Mouse (Mus musculus): Measurements from ENCODE around the gene Bend3. TPM values are rescaled to one million over a fixed set of nuclear protein-coding genes. Genes with fewer than 3 reads are reported as not detected.
A peak's percentile ranks its signal among the peaks of the same experiment; 100 is the strongest.

The Bend3 gene
- polyA plus RNA-seq, 1 experiment from 2014 or later: 5.4 TPM

DNA sequence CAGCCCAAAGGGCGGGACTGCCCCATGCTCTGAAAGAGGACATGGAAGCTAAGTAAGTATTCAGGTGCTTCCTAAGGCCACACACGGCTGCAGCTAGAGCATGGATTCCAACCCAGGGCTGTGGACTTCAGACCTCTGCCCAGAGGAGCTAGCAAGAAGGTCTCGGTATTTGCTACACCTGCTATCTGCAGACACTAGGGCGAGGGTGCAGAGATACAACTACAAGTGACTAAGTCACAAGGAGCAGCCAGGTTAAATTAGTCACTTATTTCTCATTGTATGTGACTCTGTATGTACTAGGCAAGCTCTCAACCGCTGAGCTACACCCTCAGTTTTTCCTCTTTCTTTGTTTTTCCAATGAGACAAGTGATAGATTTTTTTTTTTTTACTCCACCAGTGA lies 15.8 kb upstream of the Bend3 start:
- Histone ChIP-seq H3K4me1 (peaks cover 3% of the 10 kb centered on the region), H3K27ac (no peak overlapping the region), H3K27me3 (ENCODE audit: insufficient read depth, poor library complexity, severe bottlenecking) (no peaks in the 10 kb centered on the region), H3K4me3 (no peak overlapping the region), H3K36me3 (no peaks in the 10 kb centered on the region), H3K9me3 (no peaks in the 10 kb centered on the region)
- no peak for DNase-seq (ENCODE audit: low spot score)
- WGBS: 84% methylated on average over 5 of the region's 5 CpGs

- H3K36me3 ChIP-seq: no peaks in the 10 kb centered on the region
- H3K4me1 ChIP-seq: peaks cover 6% of the 10 kb centered on the region
- DNase-seq (ENCODE audit: low spot score): no peak
- no peak overlapping the region for H3K27ac ChIP-seq
- H3K4me3 ChIP-seq: no peak overlapping the region
- H3K27me3 ChIP-seq (ENCODE audit: insufficient read depth, poor library complexity, severe bottlenecking): no peaks in the 10 kb centered on the region
- WGBS: 61% methylated on average over 3 of the region's 3 CpGs
- no peaks in the 10 kb centered on the region for H3K9me3 ChIP-seq
Observed at GRCm38 (mm10) chr10:43463227-43463626, 15.4 kb upstream of the Bend3 start.

DNA sequence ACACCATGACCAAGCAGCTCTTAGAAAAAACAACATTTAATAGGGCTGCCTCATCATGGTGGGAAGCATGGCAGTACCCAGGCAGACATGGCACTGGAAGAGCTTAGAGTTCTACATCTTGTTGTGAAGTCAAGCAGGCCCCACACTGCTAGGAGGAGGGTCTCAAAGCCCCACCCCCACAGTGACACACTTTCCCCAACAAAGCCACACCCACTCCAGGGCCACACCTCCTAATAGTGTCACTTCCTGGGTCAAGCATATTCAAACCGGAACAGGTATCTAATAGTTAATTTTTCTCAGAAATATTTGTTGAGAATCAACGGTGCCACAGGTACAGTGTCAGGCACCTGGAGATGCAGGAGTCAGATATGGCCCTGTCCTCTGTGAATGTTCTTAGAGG lies 12.4 kb upstream of the Bend3 start:
- no peak for DNase-seq (ENCODE audit: low spot score)
- Histone ChIP-seq H3K27me3 (ENCODE audit: insufficient read depth, poor library complexity, severe bottlenecking) (no peaks in the 10 kb centered on the region), H3K4me1 (peaks cover 6% of the 10 kb centered on the region), H3K9me3 (no peaks in the 10 kb centered on the region), H3K27ac (no peak overlapping the region), H3K4me3 (no peak overlapping the region), H3K36me3 (no peaks in the 10 kb centered on the region)
- 91% methylated on average over 2 of the region's 2 CpGs for WGBS

DNA sequence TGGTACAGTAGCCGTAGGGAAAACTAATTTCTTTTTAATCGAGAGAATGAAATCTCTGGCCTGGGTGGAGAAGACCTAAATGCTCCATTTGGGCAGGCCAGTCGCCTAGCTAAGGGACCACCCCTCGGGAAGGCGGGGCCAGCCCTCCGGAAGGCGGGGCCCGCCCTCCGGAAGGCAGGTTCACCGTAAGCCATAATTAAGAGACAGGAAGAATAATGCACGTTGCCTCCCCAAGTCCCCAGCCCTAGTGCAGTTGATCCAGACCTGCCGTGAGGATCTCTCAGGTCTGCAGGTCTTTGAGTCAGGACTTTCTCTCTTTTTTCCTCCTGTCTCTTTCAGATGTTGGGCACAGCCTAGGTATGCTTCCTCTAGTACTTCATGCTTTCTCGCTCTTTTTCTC lies 11.0 kb upstream of the Bend3 start:
- no peak for DNase-seq (ENCODE audit: low spot score)
- Histone ChIP-seq H3K4me3 (peak overlapping the region; percentile 36), H3K36me3 (no peaks in the 10 kb centered on the region), H3K27ac (no peak overlapping the region), H3K27me3 (ENCODE audit: insufficient read depth, poor library complexity, severe bottlenecking) (no peaks in the 10 kb centered on the region), H3K9me3 (no peaks in the 10 kb centered on the region), H3K4me1 (peaks cover 6% of the 10 kb centered on the region)
- 26% methylated on average over 13 of the region's 13 CpGs for WGBS

DNA sequence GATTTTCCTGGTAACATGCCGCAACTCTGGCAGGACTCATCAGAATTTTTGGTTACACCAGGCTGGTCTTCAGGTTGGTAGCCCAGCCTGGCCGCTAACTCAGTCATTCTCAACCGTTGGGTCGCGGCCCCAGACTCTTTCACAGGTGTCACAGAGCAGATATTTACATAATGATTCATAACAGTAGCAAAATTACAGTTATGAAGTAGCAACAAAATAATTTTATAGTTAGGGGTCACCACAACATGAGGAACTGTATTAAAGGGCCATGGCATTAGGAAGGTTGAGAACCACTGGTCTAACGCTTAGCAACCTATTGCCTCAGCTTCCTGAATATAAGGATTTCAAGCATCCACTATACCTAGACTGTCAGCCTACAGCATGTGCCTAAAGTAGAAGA lies 10.3 kb upstream of the Bend3 start:
- H3K4me3 ChIP-seq: no peak overlapping the region
- WGBS: 87% methylated on average over 6 of the region's 6 CpGs

GRCm38 (mm10) chr10:43475376-43475775 lies 3.3 kb upstream of the Bend3 start:
- no peaks in the 10 kb centered on the region for H3K9me3 ChIP-seq
- H3K4me3 ChIP-seq: no peak overlapping the region
- WGBS: 50% methylated on average over 4 of the region's 4 CpGs
- no peak for DNase-seq (ENCODE audit: low spot score)
- H3K36me3 ChIP-seq: no peaks in the 10 kb centered on the region
- peaks cover 12% of the 10 kb centered on the region; the same call in 1 of the 2 replicates for H3K4me1 ChIP-seq
- no peak overlapping the region for H3K27ac ChIP-seq
- no peaks in the 10 kb centered on the region for H3K27me3 ChIP-seq (ENCODE audit: insufficient read depth, poor library complexity, severe bottlenecking)

More for the DNA sequence above, 10.3 kb upstream of the Bend3 start:
- no peaks in the 10 kb centered on the region for H3K36me3 ChIP-seq
- DNase-seq (ENCODE audit: low spot score): no peak
- no peak overlapping the region for H3K27ac ChIP-seq
- peaks cover 6% of the 10 kb centered on the region for H3K4me1 ChIP-seq
- H3K9me3 ChIP-seq: no peaks in the 10 kb centered on the region
- H3K27me3 ChIP-seq (ENCODE audit: insufficient read depth, poor library complexity, severe bottlenecking): no peaks in the 10 kb centered on the region

DNA sequence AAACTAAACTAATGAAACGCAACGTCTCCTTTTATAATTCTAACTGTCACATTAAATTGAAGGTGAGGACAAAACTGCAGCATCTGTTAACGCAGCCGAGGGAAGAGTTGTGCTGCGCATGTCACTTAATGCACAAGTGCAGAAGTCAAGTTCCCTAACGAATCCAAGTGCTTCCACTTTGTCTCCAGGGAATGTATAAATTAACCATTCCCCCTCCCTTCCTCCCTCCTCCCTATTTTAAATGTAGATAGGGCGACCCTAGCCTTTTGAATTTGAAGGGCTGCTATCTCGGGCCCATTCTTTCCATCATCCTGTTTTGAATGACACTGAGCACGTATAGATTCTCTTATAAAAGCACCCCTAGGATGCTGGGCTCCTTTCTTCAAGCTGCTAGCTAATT lies 1.2 kb upstream of the Bend3 start:
- no peaks in the 10 kb centered on the region for H3K27me3 ChIP-seq (ENCODE audit: insufficient read depth, poor library complexity, severe bottlenecking)
- no peaks in the 10 kb centered on the region for H3K9me3 ChIP-seq
- H3K36me3 ChIP-seq: no peaks in the 10 kb centered on the region
- DNase-seq (ENCODE audit: low spot score): no peak
- peak overlapping the region; percentile 89 for H3K4me3 ChIP-seq
- peaks cover 30% of the 10 kb centered on the region for H3K4me1 ChIP-seq
- WGBS: 6% methylated on average over 9 of the region's 9 CpGs
- H3K27ac ChIP-seq: peak overlapping the region; percentile 99

DNA sequence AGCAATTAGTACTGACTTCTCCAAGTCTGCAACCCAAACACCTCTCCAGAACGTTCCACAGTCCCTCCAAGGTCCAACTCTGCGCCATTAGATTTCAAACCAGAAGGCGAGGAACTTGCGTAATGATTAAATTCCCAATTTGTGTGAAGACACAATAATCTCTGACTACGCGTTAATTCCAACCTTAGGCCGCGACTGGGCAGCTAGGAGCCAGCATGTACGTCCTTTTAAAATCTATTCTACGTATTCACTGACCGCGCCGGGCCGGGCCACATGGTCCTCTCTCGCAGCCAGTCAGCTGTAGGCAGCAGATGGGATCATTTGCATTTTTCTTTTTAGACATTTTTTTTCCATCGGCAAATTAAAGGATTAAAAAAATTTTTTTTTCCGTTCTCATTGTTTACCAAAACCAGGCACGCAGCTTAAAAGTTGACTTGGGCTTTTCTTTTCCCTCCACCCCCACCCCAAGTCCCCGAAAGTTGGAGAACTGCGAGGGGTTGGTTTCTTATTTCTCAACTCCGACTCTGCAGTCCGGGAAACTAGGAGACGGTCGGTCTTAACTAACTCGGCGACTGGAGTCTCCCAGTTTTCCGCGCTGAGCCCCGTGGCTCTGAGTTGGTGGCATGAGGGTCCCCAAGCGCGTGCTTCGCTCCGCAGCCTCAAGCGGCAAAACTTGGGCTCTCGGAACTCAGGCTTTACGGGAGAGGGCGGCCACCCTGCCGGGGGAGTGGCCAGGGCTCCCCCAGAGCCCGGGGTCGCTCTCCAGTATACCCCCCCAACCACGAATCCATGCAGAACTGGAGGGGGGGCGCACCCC lies 558 bp upstream of the Bend3 start:
- peak; percentile 92 for DNase-seq (ENCODE audit: low spot score)
- no peaks in the 10 kb centered on the region for H3K36me3 ChIP-seq
- peaks cover 36% of the 10 kb centered on the region for H3K4me1 ChIP-seq
- no peaks in the 10 kb centered on the region for H3K9me3 ChIP-seq
- H3K27me3 ChIP-seq (ENCODE audit: insufficient read depth, poor library complexity, severe bottlenecking): no peaks in the 10 kb centered on the region
- under 1% methylated on average over 42 of the region's 42 CpGs for WGBS
- H3K4me3 ChIP-seq: peak overlapping the region; percentile 89
- H3K27ac ChIP-seq: peak overlapping the region; percentile 99

DNA sequence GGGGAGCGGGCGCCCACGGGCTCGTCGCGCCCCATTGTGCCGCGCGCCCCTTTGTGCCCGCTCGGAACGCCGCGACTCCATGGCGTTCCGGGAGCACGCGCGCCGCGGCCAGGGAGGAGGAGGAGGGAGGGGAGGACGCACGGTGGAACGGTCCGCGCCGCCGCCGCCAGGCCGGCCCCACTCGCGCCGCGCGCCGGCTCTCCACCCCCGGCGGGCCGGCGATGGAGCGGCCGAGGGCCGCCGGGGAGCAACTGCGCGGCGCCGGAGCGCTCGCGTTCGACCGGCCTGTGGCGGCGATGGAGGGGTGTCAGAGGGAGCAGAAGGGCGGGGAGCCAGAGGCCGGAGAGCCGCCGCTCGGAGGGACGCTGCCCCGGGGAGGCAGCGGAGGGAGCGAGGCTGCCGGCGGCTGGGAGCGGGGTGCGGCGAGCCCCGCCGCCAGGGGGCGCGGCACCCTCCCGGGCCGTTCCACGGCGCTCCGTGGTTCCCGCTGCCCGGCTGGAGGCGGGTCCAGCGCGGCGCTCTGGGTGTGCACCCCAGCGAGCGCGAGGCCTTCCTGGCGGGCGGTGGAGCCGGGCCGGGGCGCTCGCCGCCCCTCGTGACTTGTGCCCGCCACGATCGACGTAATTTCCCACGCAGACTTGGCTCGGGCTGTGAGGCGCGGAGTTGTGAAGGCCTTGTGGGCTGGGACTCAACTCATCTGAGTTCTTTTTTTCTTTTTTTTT lies 966 bp downstream of the Bend3 start:
- WGBS: under 1% methylated on average over 80 of the region's 103 CpGs
- peak overlapping the region; percentile 99 for H3K27ac ChIP-seq
- H3K27me3 ChIP-seq (ENCODE audit: insufficient read depth, poor library complexity, severe bottlenecking): no peaks in the 10 kb centered on the region
- no peaks in the 10 kb centered on the region for H3K9me3 ChIP-seq
- peak; percentile 89 for DNase-seq (ENCODE audit: low spot score)
- peaks cover 48% of the 10 kb centered on the region for H3K4me1 ChIP-seq
- no peaks in the 10 kb centered on the region for H3K36me3 ChIP-seq
- H3K4me3 ChIP-seq: peak overlapping the region; percentile 89

GRCm38 (mm10) chr10:43480227-43480849 lies 1.7 kb downstream of the Bend3 start:
- 11% methylated on average over 13 of the region's 13 CpGs for WGBS
- Histone ChIP-seq H3K27ac (peak overlapping the region; percentile 99), H3K9me3 (no peaks in the 10 kb centered on the region), H3K4me1 (peaks cover 52% of the 10 kb centered on the region), H3K27me3 (ENCODE audit: insufficient read depth, poor library complexity, severe bottlenecking) (no peaks in the 10 kb centered on the region), H3K4me3 (peak overlapping the region; percentile 89), H3K36me3 (no peaks in the 10 kb centered on the region)
- no peak for DNase-seq (ENCODE audit: low spot score)

- Histone ChIP-seq H3K9me3 (no peaks in the 10 kb centered on the region), H3K4me3 (no peak overlapping the region), H3K36me3 (no peaks in the 10 kb centered on the region), H3K27me3 (ENCODE audit: insufficient read depth, poor library complexity, severe bottlenecking) (no peaks in the 10 kb centered on the region), H3K4me1 (peaks cover 52% of the 10 kb centered on the region), H3K27ac (no peak overlapping the region)
- WGBS: 33% methylated on average over 4 of the region's 4 CpGs
- no peak for DNase-seq (ENCODE audit: low spot score)
Observed at GRCm38 (mm10) chr10:43481179-43481578, 2.5 kb downstream of the Bend3 start.

DNA sequence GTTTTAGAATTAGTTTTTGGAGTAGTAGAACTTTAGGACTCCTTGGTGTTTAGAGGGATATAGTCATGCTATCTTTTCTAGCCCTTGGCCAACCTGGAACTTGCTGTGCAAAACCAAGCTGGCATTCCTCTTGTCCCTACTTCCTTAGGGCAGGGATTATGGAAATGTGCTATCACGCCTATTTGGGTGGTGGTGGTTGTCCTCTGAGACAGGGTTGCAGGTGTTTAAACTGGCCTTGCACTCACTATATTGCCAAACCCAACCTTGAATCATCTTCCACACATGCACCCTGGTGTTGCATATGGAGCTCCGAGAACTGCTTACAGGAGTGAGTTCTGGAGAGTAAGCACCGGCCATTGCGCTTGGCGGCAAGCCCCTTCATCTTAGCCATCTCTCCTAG lies 3.4 kb downstream of the Bend3 start:
- H3K36me3 ChIP-seq: no peaks in the 10 kb centered on the region
- peaks cover 50% of the 10 kb centered on the region for H3K4me1 ChIP-seq
- no peaks in the 10 kb centered on the region for H3K9me3 ChIP-seq
- H3K4me3 ChIP-seq: no peak overlapping the region
- 93% methylated on average over 5 of the region's 5 CpGs for WGBS
- H3K27me3 ChIP-seq (ENCODE audit: insufficient read depth, poor library complexity, severe bottlenecking): no peaks in the 10 kb centered on the region
- no peak for DNase-seq (ENCODE audit: low spot score)
- no peak overlapping the region for H3K27ac ChIP-seq

- H3K9me3 ChIP-seq: no peaks in the 10 kb centered on the region
- peaks cover 56% of the 10 kb centered on the region for H3K4me1 ChIP-seq
- peak overlapping the region; percentile 81 for H3K27ac ChIP-seq
- H3K27me3 ChIP-seq (ENCODE audit: insufficient read depth, poor library complexity, severe bottlenecking): no peaks in the 10 kb centered on the region
- H3K36me3 ChIP-seq: no peaks in the 10 kb centered on the region
- H3K4me3 ChIP-seq: no peak overlapping the region
- DNase-seq (ENCODE audit: low spot score): no peak
- WGBS: 26% methylated on average over 9 of the region's 9 CpGs
Observed at GRCm38 (mm10) chr10:43483426-43483995, 4.9 kb downstream of the Bend3 start.
